Mouse (Mus musculus): ENCODE results near the gene Evi2b.

The Evi2b gene

DNA sequence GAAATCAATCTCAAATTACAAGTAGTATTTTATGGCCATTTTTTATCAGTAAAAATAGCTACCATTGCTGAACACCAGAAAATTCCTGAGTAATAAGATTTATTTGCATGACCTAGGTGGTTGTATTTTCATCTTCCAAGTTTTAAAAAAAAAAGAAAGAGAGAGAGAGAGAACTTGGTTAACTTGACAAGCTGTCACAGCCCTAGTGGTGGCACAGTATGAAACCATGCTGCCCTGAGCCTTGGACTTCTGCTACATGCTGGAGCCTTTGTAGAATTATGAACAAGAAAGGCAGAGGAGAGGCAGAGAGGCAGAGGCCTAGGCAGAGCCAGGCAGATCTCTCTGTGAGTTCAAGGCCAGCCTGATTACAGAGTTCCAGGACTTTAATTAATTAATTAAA is 1.6 kb downstream of the Evi2b start:
- DNase-seq (ENCODE audit: low spot score): peak; percentile 53

DNA sequence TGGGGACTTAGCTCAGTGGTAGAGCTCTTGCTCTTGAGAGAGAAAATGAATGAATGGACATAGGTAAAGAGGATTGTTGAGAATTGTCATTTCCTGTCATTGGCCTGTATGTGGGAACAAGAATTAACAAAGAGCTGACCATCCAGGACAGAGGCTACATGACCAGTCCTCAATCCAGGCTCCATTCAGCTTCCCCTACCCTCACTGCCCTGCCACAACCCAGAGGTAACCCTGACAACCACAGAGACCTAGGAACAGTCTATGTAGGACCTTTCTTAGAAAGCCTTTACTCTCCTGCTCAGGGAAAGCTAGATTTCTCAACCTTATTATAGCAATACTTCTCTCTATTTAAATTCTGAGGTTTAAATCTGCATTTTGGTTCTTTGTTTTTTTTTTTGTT is 2.8 kb downstream of the Evi2b start:
- no peak for DNase-seq (ENCODE audit: low spot score)

DNA sequence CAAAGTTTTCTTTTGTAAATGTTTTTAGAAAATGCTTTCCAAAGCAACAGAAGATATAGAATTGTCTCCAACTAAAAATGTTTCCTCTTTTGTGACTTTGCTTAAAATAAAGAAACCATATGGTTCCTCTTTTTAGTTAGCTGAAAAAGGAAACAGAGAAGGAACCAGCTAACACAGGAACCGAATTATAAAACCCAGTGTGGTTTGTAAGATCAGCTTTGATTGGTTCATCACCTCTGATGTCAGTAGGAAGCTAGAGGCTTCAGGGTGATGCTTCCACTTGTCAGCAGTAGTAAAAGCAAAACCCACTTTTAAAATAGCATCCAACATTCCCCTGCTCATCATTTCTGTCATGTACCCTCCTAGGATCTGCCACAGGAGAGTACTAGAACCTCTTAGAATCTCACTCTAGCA is 3.7 kb downstream of the Evi2b start:
- peak; percentile 74 for DNase-seq (ENCODE audit: low spot score)

DNA sequence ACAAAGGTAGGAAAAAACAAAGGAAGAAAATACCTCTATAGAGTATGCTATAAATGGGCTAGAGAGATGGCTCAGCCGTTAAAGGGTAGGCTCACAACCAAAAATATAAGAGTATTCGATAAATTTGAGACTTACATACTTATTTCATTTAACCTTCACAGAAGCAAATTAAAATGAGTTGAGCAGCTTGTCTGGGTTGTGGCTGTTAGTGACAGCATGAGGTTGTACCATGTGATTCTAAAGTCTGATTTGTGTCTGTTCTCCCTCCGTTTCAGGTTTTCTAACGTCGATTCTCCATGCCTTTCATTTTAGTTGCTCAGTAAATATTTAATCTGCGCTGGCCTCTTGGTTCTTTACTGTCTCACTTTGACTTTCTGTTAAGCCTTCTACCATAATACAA is 4.3 kb downstream of the Evi2b start:
- DNase-seq (ENCODE audit: low spot score): no peak

- DNase-seq (ENCODE audit: low spot score): no peak
Measured at GRCm38 (mm10) chr11:79515798-79516197, 7.8 kb downstream of the Evi2b start.

- DNase-seq (ENCODE audit: low spot score): no peak
Measured at GRCm38 (mm10) chr11:79515331-79515730, 8.2 kb downstream of the Evi2b start.

GRCm38 (mm10) chr11:79511970-79512369 is 11.6 kb downstream of the Evi2b start:
- DNase-seq (ENCODE audit: low spot score): no peak

DNA sequence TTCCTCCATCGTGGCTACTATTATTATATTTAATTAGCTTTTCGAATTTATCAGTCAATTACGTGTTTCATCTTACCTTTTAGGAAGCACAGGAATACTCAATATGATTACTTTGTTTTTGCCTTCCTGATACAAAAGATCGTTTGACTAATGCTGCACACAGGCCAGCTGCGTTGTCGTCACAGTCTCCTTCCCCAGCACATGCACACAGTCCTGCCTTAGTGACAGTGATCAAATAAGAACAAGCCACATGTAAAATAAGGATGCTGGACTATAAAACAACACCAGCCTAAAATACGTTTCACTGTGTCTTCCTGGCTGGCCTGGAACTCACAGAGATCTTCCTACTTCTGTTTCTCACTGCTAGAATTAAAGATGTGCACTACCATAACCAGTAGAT is 19.1 kb downstream of the Evi2b start:
- no peak for DNase-seq (ENCODE audit: low spot score)

DNA sequence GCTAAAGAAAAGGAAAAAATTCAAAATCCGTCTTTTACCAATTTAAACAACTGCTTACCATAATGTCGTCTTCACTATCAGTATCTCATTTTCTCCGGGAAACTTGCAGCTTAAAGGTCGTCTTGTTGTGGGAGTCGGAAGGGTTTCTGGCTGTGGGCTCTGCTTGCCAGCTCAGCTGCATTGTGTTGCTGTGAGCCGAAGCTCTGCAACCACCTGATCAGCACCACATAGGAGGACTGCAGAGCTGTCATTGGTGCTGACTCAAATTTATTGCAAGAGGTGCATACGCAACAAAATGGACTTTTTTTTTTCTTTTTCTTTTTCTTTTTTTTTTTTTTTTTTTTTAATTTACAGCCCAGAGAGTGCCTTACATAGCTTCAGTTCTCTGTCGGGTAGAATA is 19.7 kb downstream of the Evi2b start, which contains the start of gene Omg:
Gene Omg (minus strand): TSS at position 240 of the 400 bp plus-strand sequence.
- DNase-seq (ENCODE audit: low spot score): no peak

DNA sequence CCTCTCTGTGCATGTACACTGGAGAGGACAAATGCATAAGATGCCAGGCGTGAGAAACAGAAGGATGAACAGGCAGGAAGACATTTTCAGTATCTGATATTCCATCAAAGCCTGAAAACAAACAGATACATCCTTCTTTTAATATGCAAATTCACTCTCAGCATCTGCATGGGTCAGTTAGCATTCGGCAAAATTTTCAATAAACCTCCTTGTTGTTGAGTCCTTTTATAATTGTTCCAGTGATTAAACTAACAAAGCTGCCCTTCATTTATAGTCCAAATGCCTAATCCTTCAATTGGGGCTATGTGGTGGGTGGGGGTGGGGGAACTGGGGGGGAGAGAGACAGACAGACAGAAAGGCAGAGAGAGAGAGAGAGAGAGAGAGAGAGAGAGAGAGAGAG is 20.6 kb downstream of the Evi2b start:
- no peak for DNase-seq (ENCODE audit: low spot score)

DNA sequence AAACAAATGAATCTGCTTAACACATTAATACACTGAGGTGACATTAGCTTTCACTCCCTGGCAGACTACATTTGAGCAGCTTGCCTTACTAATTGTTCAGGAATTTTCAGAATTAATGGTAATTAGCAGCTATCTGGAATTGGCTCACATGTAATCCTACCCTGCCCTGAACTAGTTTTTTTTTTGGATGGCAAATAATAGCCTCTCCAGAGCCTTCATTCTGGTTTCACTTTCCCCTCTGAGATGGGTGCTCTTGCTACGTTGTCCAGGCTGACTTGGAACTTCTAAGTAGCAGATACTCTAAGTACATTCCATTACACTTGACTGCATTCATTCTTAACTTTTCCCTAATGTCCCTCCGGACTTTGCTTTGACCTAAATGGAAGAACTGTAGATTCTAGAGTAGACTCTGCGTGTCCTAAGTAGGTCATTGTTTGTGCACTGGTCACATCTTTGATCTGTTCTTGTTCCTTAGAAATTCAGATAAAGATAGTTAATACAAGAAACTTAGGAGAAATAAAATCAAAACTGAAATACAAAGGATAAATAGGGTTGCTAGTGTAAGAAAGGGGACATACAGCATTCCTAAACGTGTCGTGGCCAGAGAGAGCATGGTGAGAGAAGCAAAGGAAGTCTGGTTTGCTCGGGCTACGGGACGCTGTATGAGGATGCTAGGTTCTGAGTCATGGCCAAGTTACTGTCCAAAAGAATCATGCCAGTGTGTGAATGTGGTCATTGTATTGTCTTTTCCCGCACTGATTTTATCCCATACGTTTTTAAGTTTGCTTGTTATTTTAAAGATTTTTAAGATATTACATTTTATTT is 28.4 kb downstream of the Evi2b start:
- no peak for DNase-seq (ENCODE audit: low spot score)

GRCm38 (mm10) chr11:79484721-79485120 is 38.8 kb downstream of the Evi2b start:
- no peak for DNase-seq (ENCODE audit: low spot score)

- DNase-seq (ENCODE audit: low spot score): no peak
Measured at GRCm38 (mm10) chr11:79483876-79484528, 39.6 kb downstream of the Evi2b start.

DNA sequence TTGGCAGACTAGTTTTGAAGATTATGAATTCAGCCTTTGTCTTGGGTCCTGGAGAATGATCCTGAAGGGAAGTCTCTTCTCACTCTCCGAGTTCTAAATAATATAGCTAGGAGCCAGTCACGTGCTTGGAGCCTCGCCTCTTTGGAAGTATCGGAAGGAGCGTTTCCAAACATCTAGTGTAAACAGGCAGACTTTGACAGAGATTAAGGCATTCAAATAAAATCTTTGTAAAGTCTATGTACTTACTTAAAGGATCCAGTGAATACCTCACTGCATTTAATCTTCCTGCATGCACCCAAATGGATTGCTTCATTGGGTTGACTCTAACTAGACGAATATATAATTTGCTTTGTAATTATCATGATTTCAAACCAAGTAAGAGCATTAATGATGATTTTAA is 40.2 kb downstream of the Evi2b start:
- no peak for DNase-seq (ENCODE audit: low spot score)

GRCm38 (mm10) chr11:79468097-79468496 is 55.5 kb downstream of the Evi2b start:
- DNase-seq (ENCODE audit: low spot score): no peak
